Mouse (Mus musculus): ENCODE data around the gene I0C0044D17Rik. TPM values are rescaled to one million over a fixed set of nuclear protein-coding genes. Genes with fewer than 3 reads are reported as not detected.
"Not testable (repeated sequence)": the region's sequence is repeated elsewhere in the genome, so short reads cannot be mapped to it uniquely, and the experiment has no call there.

The I0C0044D17Rik gene
- not detected in 2 replicates for polyA plus RNA-seq (2012; rRNA removed)
- polyA plus RNA-seq (2014; fragmentation: Nextera tagmentation; extraction: Ambion mirVana) = not detected in 2 replicates

GRCm38 (mm10) chr4:98823740-98824139, at the start of gene I0C0044D17Rik:
I0C0044D17Rik (minus strand) TSS chr4:98823840.
- not testable (repeated sequence) for H3K9ac ChIP-seq (replicated peaks); DNase-seq (ENCODE audit: low read depth in 3 of 3, low spot score in 3 of 3); H3K4me3 ChIP-seq (ENCODE audit: insufficient read depth in 1 of 2, low read depth in 2 of 2, low read length in 2 of 2); ATAC-seq (ENCODE audit: insufficient read depth); H3K9me3 ChIP-seq (ENCODE audit: control insufficient read depth, low read length); H3K36me3 ChIP-seq (replicated peaks; ENCODE audit: control insufficient read depth, insufficient read depth, low read depth); H3K27ac ChIP-seq; H3K27me3 ChIP-seq (ENCODE audit: control insufficient read depth, insufficient read depth, low read length); H3K4me2 ChIP-seq (ENCODE audit: low read depth); H3K4me1 ChIP-seq (replicated peaks; ENCODE audit: control insufficient read depth in 2 of 2, insufficient read depth in 2 of 2, low read length in 1 of 2)
- 55% methylated on average over 1 of the region's 1 CpGs for WGBS (ENCODE audit: insufficient replicate concordance)

DNA sequence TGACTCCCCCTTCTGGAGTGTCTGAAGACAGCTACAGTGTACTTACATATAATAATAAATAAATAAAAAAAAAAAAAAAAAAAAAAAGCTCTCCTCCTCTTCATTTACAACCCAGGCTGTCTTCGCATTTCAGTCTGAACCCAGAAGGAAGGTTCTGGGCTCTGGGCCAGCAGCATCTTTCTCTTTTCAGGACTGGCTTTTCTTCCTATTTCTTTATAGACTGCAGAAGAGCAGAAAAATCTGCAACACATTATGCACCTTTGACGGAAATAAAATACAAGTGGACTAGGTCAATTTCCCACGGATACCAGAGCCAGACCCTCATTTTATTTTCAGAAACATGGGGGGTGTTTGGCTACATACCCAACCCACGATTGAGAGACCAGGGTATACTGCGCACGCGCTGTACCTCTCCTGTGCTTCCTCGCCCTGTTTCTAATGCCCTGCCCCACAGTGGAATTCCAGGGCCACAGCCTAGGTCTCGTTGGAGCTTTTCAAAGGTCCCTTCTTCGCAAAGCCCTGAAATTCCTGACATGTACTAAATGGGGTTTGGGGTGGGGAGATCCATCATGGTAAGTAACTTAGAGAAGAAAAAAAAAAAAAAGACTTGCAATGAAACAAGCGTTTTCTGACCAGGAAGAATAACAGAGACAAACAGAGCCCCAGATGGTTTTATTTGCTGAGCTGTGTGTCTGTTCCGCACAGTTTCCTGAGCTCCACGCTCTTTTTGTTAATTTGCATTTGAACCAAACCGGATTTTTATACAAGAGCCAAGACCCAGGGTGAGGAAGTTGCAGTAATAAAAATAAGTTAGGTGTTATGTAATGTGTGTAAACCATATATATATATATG, 42.0 kb upstream of the I0C0044D17Rik start:
- Histone ChIP-seq H3K9ac (replicated peaks) (no peak overlapping the region), H3K27ac (no peak overlapping the region), H3K4me1 (replicated peaks; ENCODE audit: control insufficient read depth in 2 of 2, insufficient read depth in 2 of 2, low read length in 1 of 2) (no peaks in the 10 kb centered on the region), H3K27me3 (ENCODE audit: control insufficient read depth, insufficient read depth, low read length) (no peaks in the 10 kb centered on the region), H3K4me2 (ENCODE audit: low read depth) (no peak overlapping the region), H3K36me3 (replicated peaks; ENCODE audit: control insufficient read depth, insufficient read depth, low read depth) (no peaks in the 10 kb centered on the region), H3K4me3 (ENCODE audit: insufficient read depth in 1 of 2, low read depth in 2 of 2, low read length in 2 of 2) (no peak overlapping the region), H3K9me3 (ENCODE audit: control insufficient read depth, low read length) (no peaks in the 10 kb centered on the region)
- WGBS (ENCODE audit: insufficient replicate concordance) = 76% methylated on average over 14 of the region's 14 CpGs
- TF ChIP-seq CTCF (IDR thresholded peaks at IDR 0.05; ENCODE audit: low read depth) = no peak
- no peak for TF ChIP-seq EP300 (IDR thresholded peaks at IDR 0.05; ENCODE audit: low read depth)
- no peak for ATAC-seq (ENCODE audit: insufficient read depth)
- no peak for DNase-seq (ENCODE audit: low read depth in 3 of 3, low spot score in 3 of 3)

DNA sequence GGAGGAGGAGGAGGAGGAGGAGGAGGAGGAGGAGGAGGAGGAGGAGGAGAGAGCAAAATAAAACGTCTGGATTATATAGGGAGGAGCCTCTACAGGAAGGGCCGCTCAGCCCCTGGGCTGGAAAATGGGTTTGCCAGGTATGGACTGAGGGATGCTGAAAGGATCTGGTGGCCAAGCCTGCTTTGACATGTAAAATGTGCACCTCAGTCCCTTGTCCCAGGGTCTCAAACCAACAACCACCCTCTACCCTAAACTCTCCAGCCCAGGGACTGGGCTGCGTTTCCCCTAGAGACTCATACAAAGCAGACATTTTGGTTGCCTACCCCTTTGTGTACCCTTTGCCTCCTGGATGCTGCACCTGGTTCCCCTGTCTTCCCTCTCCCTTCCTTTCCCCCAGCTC, 40.9 kb upstream of the I0C0044D17Rik start:
- no peak overlapping the region for H3K27ac ChIP-seq
- H3K27me3 ChIP-seq (ENCODE audit: control insufficient read depth, insufficient read depth, low read length) = no peaks in the 10 kb centered on the region
- no peaks in the 10 kb centered on the region for H3K36me3 ChIP-seq (replicated peaks; ENCODE audit: control insufficient read depth, insufficient read depth, low read depth)
- 59% methylated on average over 3 of the region's 3 CpGs for WGBS (ENCODE audit: insufficient replicate concordance)
- no peak for DNase-seq (ENCODE audit: low read depth in 3 of 3, low spot score in 3 of 3)
- H3K4me2 ChIP-seq (ENCODE audit: low read depth) = no peak overlapping the region
- ATAC-seq (ENCODE audit: insufficient read depth) = no peak
- H3K9ac ChIP-seq (replicated peaks) = no peak overlapping the region
- no peak overlapping the region for H3K4me3 ChIP-seq (ENCODE audit: insufficient read depth in 1 of 2, low read depth in 2 of 2, low read length in 2 of 2)
- H3K9me3 ChIP-seq (ENCODE audit: control insufficient read depth, low read length) = no peaks in the 10 kb centered on the region
- TF ChIP-seq CTCF (IDR thresholded peaks at IDR 0.05; ENCODE audit: low read depth) = no peak
- TF ChIP-seq EP300 (IDR thresholded peaks at IDR 0.05; ENCODE audit: low read depth) = no peak
- H3K4me1 ChIP-seq (replicated peaks; ENCODE audit: control insufficient read depth in 2 of 2, insufficient read depth in 2 of 2, low read length in 1 of 2) = no peaks in the 10 kb centered on the region

DNA sequence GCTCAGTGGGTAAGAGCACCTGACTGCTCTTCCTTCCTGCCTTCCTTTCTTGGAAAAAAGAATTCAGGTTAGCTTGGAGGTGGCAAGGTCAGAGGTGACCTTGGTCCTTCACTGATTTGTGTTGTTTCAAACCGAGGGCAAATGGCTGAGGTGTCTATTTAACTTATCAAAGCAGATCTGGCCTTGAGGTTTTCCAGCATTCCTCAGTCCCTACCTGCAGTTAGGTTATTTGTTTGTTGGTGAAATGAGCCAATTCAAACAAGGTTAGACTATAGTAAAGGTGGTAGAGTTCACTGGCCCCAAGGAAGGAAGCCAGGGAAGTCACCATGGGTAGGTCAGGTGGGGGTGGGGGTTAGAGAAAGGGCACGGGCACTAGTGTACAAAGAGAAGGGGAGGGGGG, 40.5 kb upstream of the I0C0044D17Rik start:
- no peak overlapping the region for H3K4me3 ChIP-seq (ENCODE audit: insufficient read depth in 1 of 2, low read depth in 2 of 2, low read length in 2 of 2)
- no peak for DNase-seq (ENCODE audit: low read depth in 3 of 3, low spot score in 3 of 3)

GRCm38 (mm10) chr4:98863451-98863850, 39.8 kb upstream of the I0C0044D17Rik start:
- no peak overlapping the region for H3K4me3 ChIP-seq (ENCODE audit: insufficient read depth in 1 of 2, low read depth in 2 of 2, low read length in 2 of 2)
- TF ChIP-seq EP300 (IDR thresholded peaks at IDR 0.05; ENCODE audit: low read depth) = no peak
- H3K27me3 ChIP-seq (ENCODE audit: control insufficient read depth, insufficient read depth, low read length) = no peaks in the 10 kb centered on the region
- ATAC-seq (ENCODE audit: insufficient read depth) (no peak), DNase-seq (ENCODE audit: low read depth in 3 of 3, low spot score in 3 of 3) (no peak)
- no peak overlapping the region for H3K9ac ChIP-seq (replicated peaks)
- WGBS (ENCODE audit: insufficient replicate concordance) = 61% methylated on average over 2 of the region's 2 CpGs
- H3K27ac ChIP-seq = no peak overlapping the region
- H3K9me3 ChIP-seq (ENCODE audit: control insufficient read depth, low read length) = no peaks in the 10 kb centered on the region
- no peak overlapping the region for H3K4me2 ChIP-seq (ENCODE audit: low read depth)
- no peaks in the 10 kb centered on the region for H3K36me3 ChIP-seq (replicated peaks; ENCODE audit: control insufficient read depth, insufficient read depth, low read depth)
- no peaks in the 10 kb centered on the region for H3K4me1 ChIP-seq (replicated peaks; ENCODE audit: control insufficient read depth in 2 of 2, insufficient read depth in 2 of 2, low read length in 1 of 2)

More for the DNA sequence above, 40.5 kb upstream of the I0C0044D17Rik start:
- no peak overlapping the region for H3K4me2 ChIP-seq (ENCODE audit: low read depth)
- no peaks in the 10 kb centered on the region for H3K4me1 ChIP-seq (replicated peaks; ENCODE audit: control insufficient read depth in 2 of 2, insufficient read depth in 2 of 2, low read length in 1 of 2)
- 25% methylated on average over 2 of the region's 2 CpGs for WGBS (ENCODE audit: insufficient replicate concordance)
- TF ChIP-seq CTCF (IDR thresholded peaks at IDR 0.05; ENCODE audit: low read depth) = no peak
- no peaks in the 10 kb centered on the region for H3K27me3 ChIP-seq (ENCODE audit: control insufficient read depth, insufficient read depth, low read length)
- H3K9ac ChIP-seq (replicated peaks) = no peak overlapping the region
- no peak overlapping the region for H3K27ac ChIP-seq
- H3K9me3 ChIP-seq (ENCODE audit: control insufficient read depth, low read length) = no peaks in the 10 kb centered on the region
- ATAC-seq (ENCODE audit: insufficient read depth) = no peak
- H3K36me3 ChIP-seq (replicated peaks; ENCODE audit: control insufficient read depth, insufficient read depth, low read depth) = no peaks in the 10 kb centered on the region

Measured in liver, embryonic 14.5 days (tissue).